Mouse (Mus musculus): ENCODE results near the gene Clstn2. TPM values are rescaled to one million over a fixed set of nuclear protein-coding genes. Genes with fewer than 3 reads are reported as not detected.

Gene Clstn2
- total RNA-seq, 1 experiment from 2014 or later: not detected

- no peak for ATAC-seq (replicated peaks; ENCODE audit: insufficient number of reproducible peaks, low FRiP score, low TSS enrichment, poor library complexity, severe bottlenecking)
These were observed 76.4 kb downstream of the Clstn2 start for GRCm38 (mm10) chr9:97956407-97957106.

GRCm38 (mm10) chr9:97953746-97954359 is 79.1 kb downstream of the Clstn2 start:
- ATAC-seq (replicated peaks; ENCODE audit: insufficient number of reproducible peaks, low FRiP score, low TSS enrichment, poor library complexity, severe bottlenecking): no peak

- ATAC-seq (replicated peaks; ENCODE audit: insufficient number of reproducible peaks, low FRiP score, low TSS enrichment, poor library complexity, severe bottlenecking): no peak
These were observed 82.5 kb downstream of the Clstn2 start for GRCm38 (mm10) chr9:97950378-97951006.

- ATAC-seq (replicated peaks; ENCODE audit: insufficient number of reproducible peaks, low FRiP score, low TSS enrichment, poor library complexity, severe bottlenecking): no peak
These were observed 113.7 kb downstream of the Clstn2 start for GRCm38 (mm10) chr9:97919326-97919725.

GRCm38 (mm10) chr9:97891415-97891814 is 141.6 kb downstream of the Clstn2 start:
- ATAC-seq (replicated peaks; ENCODE audit: insufficient number of reproducible peaks, low FRiP score, low TSS enrichment, poor library complexity, severe bottlenecking): no peak

- ATAC-seq (replicated peaks; ENCODE audit: insufficient number of reproducible peaks, low FRiP score, low TSS enrichment, poor library complexity, severe bottlenecking): no peak
These were observed 149.6 kb downstream of the Clstn2 start for GRCm38 (mm10) chr9:97883336-97883735.

GRCm38 (mm10) chr9:97867013-97867700 is 165.8 kb downstream of the Clstn2 start:
- no peak for ATAC-seq (replicated peaks; ENCODE audit: insufficient number of reproducible peaks, low FRiP score, low TSS enrichment, poor library complexity, severe bottlenecking)

- no peak for ATAC-seq (replicated peaks; ENCODE audit: insufficient number of reproducible peaks, low FRiP score, low TSS enrichment, poor library complexity, severe bottlenecking)
These were observed 180.1 kb downstream of the Clstn2 start for GRCm38 (mm10) chr9:97852859-97853258.

- ATAC-seq (replicated peaks; ENCODE audit: insufficient number of reproducible peaks, low FRiP score, low TSS enrichment, poor library complexity, severe bottlenecking): no peak
These were observed 184.8 kb downstream of the Clstn2 start for GRCm38 (mm10) chr9:97847873-97848838.

GRCm38 (mm10) chr9:97842054-97842453 is 190.9 kb downstream of the Clstn2 start:
- ATAC-seq (replicated peaks; ENCODE audit: insufficient number of reproducible peaks, low FRiP score, low TSS enrichment, poor library complexity, severe bottlenecking): no peak

GRCm38 (mm10) chr9:97831216-97831615 is 201.8 kb downstream of the Clstn2 start:
- ATAC-seq (replicated peaks; ENCODE audit: insufficient number of reproducible peaks, low FRiP score, low TSS enrichment, poor library complexity, severe bottlenecking): no peak

GRCm38 (mm10) chr9:97829919-97830318 is 203.1 kb downstream of the Clstn2 start:
- no peak for ATAC-seq (replicated peaks; ENCODE audit: insufficient number of reproducible peaks, low FRiP score, low TSS enrichment, poor library complexity, severe bottlenecking)

GRCm38 (mm10) chr9:97827689-97828088 is 205.3 kb downstream of the Clstn2 start:
- no peak for ATAC-seq (replicated peaks; ENCODE audit: insufficient number of reproducible peaks, low FRiP score, low TSS enrichment, poor library complexity, severe bottlenecking)

- no peak for ATAC-seq (replicated peaks; ENCODE audit: insufficient number of reproducible peaks, low FRiP score, low TSS enrichment, poor library complexity, severe bottlenecking)
These were observed 206.7 kb downstream of the Clstn2 start for GRCm38 (mm10) chr9:97826077-97826947.

GRCm38 (mm10) chr9:97817116-97817515 is 215.9 kb downstream of the Clstn2 start:
- no peak for ATAC-seq (replicated peaks; ENCODE audit: insufficient number of reproducible peaks, low FRiP score, low TSS enrichment, poor library complexity, severe bottlenecking)

- no peak for ATAC-seq (replicated peaks; ENCODE audit: insufficient number of reproducible peaks, low FRiP score, low TSS enrichment, poor library complexity, severe bottlenecking)
These were observed 216.7 kb downstream of the Clstn2 start for GRCm38 (mm10) chr9:97816143-97816805.

- no peak for ATAC-seq (replicated peaks; ENCODE audit: insufficient number of reproducible peaks, low FRiP score, low TSS enrichment, poor library complexity, severe bottlenecking)
These were observed 219.8 kb downstream of the Clstn2 start for GRCm38 (mm10) chr9:97813157-97813556.
